Mouse (Mus musculus) A20 (cell line): Measurements from ENCODE around the gene Slc41a1.

Source experiments
- DNase-seq: peaks from one replicate; pipeline ENCODE4 v3.0.0-alpha.2; 2011; ENCODE audit warnings: low read depth, low spot score

Gene Slc41a1

DNA sequence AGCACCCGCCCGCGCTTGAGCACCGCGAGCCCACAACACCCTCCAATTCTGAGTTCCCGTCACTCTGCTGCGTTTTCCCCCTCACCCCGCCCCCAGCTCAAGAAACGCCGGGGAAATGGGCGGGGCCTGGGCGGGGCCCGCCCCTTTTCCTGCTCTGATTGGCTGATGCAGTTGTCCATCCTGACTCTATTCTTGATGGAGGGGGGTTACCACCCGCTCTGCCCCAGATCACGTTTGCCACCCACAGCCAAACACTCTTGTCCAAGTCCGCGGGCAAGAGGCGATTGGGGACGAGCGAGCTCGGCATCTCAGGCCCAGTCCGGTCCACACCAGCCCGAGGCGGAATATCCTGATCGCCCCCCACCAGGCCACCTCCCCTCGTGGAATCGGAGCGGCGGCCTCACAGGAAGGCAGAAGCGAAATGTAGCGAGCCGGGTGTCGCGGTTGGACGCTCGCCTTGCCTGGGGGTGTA lies 530 bp downstream of the Slc41a1 start:
- DNase-seq, result peak; percentile 97

DNA sequence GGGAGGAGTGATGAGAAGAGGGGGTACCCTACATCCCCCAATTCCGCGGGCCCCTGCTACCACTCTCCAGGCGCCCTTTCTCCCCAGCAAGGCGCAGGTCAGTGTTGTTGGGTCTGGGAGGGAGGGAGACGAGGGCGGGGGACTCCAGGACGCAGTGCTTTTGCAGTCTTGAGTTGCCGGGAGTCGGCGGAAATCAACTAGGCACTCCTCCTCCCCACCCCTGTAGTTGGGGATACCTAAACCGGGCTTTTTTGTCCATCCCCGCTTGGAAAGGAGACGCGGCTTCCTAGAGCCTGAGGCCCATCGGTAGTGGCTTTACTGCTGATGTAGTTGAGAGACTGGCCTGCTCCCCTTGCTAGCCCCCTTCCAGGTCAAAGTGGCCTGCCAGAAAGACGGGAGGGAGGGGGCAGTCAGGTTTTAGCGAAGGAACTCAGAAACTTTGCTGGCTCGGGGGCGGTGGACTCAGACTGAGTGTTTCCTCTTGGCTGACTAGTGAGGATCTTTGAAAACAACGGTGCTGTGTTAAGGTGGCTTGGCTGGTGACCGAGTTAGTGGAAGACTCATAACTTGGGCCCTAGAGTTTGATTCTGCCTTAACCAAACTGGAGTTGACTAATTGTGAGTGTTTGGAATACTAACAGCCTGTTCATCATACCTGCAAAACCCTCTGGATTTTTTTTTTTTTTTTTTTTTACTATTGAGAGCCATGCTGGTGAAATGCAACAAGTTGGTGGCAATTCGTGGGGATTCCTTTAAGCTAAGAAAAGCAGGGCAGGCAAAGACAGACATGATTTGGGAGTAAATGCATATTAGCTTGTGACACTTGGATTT lies 1.2 kb downstream of the Slc41a1 start:
- no peak for DNase-seq

DNA sequence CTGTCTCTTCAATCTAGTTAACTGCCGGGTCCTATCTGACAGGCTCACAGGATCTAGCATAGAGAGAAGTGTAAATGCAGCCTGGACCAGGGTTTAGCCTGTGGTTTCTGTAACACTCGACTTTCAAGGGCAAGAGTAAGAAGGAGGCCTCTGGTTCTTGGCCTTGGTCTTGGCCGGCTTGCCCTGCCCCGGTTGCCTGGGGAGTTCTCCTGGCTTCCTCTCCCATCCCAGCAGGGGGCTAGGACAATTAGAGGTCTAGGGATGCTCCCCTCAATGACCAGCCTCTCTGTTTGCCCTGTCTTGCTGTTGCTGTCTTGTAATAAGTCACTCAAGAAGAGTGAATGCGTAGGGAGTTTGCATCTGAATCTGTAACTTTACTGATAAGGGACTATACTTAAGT lies 2.0 kb downstream of the Slc41a1 start:
- no peak for DNase-seq

DNA sequence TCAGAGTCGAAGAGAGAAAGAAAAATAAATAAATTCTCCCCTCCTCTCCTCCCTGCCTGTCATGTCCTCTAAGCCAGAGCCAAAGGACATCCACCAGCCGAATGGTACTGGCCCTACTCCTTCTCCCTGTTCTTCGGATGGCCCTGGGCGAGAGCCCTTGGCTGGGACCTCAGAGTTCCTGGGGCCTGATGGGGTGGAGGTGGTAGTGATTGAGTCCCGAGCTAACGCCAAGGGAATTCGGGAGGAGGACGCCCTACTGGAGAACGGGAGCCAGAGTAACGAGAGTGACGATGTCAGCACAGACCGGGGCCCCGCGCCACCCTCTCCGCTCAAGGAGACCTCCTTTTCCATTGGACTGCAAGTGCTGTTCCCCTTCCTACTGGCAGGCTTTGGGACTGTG lies 3.3 kb downstream of the Slc41a1 start:
- no peak for DNase-seq

DNA sequence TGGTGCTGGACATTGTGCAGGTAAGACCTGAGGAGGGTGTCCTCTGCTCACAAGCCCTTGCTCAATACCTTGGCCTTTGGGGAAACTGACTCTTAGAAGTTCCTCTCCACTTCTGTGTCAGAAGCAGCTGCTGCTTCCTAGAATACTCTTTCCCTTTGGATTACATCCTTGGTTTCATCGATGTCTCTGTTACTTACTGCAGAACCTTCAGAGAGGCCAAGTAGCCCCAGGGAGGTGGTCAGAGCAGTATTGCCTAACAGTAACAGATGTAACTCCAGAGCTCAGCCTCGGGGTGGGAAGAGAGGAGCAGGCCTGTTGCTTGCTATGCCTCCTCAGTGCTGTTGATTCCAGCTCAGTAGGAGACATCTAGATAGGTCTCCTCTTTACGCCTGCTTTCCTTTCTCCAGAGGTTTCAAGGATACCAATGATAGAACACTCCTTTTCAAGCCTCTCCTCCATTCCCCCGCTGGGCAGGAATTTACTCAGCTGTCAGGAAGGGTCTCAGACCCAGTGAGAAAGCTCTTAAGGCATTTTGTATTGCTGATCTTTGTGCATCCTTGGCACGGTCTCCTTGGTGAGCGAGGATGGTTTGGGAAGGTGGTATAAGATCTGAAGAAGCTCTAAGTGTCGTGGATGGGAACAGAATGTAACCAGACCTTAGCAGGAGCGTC lies 3.8 kb downstream of the Slc41a1 start:
- DNase-seq, result no peak

DNA sequence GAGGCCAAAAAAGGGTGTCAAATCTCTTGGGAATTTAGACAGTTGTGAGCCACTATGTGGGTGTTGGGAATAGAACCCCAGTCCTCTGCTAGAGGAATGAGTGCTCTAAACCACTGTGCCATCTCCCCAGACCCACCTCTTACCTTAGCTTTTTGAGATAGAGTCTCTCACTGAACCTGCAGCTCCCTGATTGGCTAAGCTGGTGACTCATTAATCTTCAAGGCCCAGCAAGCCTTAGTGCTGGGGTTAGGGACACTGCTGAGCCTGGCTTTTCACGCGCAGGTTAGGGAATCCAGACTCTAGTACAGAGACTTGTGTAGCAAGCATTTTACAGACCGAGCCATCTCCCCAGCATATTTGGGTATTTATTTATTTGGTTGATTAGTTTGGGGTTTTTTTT lies 9.7 kb downstream of the Slc41a1 start:
- DNase-seq, result peak; percentile 47

DNA sequence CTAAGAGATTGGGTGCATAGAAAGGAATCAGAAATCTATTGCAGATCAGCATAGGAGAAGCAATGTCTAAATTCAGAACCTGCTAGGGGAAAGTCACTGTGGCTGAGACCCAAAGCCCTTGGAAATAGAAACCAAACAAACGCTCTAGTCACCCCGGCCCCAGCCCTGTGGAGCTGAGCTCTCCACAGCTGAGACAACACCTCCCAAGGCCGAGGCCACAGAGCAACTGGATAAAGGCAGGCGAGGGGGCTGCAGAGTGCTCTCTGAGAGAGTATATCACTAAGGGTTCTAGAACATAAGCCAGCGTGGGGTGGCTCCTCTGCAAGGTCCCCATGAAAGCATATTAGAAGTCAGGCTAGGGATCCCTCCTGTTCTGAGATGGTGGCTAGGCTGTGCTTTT lies 11.2 kb downstream of the Slc41a1 start:
- no peak for DNase-seq

DNA sequence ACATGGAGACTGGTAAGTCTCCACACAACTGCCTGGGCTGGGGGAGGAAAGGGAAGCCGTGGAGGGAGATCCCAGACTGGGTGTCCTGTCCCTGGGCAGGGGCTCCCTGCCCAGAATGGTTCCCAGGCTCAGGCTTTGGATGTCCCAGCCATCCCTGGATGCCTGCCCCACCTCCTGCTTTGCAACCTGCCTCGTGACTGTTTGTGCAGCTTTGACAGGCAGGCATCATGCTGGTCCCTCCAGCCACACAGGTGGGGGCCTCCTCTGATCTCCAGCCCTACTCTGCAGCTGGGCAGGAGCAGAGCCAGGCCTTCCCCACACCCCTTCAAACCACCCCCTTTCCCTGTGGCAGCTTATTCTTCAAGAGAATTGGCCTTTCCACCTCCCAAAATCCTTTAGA lies 12.0 kb downstream of the Slc41a1 start:
- DNase-seq, result no peak

DNA sequence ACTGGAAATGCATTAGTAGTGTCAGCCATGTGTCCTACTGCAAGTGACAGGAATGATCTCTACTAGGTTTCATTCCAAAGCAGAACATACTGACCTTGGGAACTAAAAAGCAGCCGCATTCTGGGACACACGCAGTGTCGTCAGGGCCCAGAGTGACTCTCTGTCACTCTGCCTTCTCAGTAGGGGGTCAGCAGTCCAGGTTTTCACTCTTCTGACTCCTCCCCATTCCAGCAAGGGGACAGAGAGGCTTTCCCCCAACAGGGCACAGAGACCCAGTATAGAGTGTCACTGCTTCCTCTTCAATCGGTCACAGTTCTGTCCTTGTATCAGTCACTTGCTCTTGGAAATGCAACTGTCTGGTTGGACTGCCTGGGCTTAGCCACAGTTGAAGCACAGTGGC lies 14.9 kb downstream of the Slc41a1 start:
- no peak for DNase-seq

DNA sequence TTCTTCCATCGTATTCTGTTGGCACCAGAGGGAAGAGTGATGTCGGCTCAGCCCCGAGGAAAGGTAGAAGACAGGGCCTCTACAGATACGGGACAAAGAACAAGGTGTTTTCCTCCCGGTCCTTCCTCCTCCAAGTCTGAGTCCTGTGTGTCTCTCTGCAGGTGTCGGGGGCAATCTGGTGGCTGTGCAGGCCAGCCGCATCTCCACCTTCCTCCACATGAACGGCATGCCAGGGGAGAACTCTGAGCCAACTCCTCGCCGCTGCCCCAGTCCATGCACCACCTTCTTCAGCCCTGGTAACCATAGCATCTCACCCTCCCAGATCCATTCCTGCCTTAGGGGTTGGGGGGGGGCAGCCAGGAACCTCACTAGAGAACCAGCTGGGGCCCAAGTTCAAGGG lies 16.5 kb downstream of the Slc41a1 start:
- DNase-seq, result no peak

DNA sequence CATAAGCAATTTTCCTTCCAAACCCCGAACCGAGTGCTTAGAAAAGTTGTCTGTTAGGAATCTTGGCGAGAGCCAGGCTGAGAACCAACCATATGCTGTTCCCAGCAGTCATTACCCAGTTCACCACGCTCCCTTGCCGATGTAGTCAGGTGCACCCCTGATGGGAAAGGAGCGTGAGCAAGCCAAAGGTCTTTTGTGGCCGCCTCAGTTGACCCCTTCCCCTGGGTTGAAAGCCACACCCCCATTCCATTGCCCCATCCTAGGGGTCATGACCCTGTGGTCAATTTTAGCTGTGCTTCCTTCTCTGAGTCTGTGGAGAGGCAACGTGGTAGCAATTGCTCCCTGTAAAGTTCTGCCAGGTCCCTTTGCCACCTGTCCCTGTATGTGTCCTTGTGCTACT lies 17.6 kb downstream of the Slc41a1 start:
- no peak for DNase-seq

DNA sequence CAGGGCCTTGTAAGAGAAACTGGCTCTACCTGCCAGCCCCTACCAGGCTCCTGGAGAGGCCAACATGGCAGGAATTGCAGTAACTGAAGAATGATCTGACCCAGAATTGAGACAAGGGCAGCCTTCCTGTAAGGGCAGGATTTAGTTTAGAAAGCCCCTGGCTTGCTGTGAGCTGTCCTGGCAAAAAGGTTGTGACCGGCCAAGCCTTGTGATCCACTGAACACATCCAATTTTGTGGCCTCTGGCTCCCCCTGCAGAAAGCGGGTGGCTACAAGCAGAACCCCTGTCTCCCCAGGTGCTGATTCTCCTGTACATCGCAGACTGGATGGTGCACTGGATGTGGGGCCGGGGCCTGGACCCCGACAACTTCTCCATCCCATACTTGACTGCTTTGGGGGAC lies 19.0 kb downstream of the Slc41a1 start:
- peak; percentile 61 for DNase-seq

DNA sequence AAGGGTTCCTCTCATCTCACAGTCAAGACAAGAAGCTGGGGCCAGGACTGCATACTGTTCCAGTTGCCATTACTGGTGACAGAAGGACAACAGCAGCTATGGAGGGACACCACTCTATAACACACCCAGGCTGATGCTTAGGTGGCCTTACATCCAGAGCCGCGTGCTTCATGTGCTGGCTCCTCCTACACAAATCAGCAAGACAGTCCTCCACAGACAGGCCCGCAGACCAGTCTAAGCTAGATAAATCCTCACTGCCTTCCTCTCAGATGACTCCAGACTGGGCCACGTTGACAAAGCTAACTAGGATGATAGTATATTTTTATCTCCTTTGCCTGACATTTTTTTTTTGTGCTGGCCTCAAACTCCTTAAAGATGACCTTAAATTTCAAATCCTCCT lies 34.5 kb downstream of the Slc41a1 start:
- no peak for DNase-seq

DNA sequence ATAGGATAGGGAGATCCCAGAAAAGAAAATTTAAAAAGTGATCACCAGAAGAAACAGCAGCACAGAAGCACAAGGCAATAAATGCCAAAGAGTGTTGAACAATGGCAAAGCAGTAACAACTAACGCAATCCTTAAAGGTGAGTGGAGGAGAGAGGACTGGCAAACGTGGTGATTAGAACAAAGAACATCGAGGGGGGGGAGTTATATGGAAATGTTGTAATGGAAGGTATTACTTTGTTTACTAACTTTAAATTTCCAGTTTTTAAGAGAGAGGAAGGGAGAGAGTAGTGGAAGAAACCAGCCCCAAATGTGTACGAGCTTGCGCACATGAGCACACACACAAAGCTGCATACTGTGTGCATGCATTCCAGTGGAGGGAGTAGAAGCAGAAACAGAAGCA lies 38.3 kb downstream of the Slc41a1 start:
- no peak for DNase-seq

DNA sequence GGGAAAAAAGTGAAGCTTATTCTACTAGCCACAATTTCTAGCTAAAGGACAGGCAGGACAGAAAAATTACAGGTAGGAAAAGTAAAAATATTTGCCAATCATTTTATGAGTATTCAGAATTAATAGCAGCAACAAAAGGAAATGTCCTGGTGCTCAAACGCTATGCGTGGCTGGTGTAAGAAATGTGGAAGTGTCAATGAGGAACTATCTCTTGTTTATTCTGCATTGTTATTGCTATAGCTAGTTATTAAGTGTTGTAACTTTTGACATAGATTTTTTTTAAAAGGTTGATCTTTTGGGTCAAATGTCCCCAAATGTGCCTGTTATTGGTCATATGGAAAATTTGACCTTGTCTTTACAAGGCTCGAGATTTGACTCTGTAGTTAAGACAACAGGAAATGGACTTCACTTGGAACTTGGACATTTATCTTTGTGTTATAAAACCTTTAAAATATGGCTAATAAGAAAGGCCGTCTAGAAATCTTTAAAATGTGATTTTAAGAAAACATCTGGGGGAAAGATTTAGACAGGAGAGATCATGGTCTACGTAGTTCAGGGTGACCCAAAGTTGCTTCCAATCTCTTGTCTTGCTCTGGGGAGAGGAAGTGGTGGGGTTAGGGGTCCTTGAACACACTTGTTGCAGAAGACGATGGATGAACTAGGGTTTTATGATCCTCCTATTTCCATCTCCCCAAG lies 39.2 kb downstream of the Slc41a1 start:
- no peak for DNase-seq

DNA sequence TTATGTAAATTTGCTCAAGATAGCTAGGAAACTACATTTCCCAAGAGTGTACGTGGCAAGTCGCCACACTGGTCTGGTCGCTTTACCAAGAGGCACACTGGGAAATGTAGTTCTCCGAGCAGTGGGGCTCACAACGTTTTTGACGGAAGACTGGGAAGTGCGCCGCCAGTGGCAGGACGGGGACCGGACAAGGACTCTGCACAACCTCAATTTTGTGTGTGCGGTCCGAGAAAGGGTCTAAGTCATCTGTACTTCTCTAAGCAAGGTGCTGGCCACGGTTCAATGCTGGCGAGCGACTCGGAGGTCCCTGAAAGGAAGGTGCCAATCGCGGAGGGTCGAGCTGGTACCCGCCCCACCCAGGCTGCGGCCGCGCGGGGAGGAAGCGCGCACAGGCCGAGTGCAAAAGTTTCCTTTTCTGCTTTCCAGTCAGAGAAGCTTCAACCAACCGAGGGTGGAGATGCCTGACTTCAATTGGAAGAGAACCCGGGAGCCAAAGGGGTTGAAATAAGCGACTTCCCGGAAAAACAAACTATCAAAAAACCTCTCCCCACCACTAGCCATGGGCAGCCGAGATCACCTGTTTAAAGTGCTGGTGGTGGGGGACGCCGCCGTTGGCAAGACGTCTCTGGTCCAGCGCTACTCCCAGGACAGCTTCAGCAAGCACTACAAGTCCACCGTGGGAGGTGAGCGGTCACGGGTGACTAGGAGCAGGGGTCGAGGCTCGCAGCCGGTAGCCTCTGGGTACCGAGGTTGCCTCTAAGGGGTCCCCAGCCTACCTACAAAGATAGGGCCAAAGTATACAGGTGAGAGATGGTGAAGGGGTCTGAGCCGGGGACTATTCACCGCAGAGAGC lies 40.0 kb downstream of the Slc41a1 start, which contains the start of gene Rab29:
TSS of gene Rab29 (plus strand) at position 132 of the 853 bp plus-strand sequence.
- peak; percentile 96 for DNase-seq

DNA sequence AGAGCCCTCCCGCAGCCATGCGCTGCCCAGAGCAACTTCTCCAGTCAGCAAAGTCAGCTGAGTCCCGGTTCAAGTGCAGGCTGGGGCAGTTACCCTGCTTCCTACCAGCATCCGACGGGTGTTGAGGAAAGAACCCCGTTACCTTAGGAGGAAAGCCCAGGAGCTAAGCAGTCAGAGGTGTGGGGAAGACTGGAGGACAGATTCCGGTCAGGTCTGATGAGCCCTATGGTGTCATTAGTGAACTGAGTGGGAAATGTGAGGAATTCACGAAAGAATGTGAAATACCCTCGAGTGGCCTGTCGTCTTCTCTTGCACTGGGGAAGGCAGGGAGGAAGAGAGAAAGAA lies 40.6 kb downstream of the Slc41a1 start:
- no peak for DNase-seq

DNA sequence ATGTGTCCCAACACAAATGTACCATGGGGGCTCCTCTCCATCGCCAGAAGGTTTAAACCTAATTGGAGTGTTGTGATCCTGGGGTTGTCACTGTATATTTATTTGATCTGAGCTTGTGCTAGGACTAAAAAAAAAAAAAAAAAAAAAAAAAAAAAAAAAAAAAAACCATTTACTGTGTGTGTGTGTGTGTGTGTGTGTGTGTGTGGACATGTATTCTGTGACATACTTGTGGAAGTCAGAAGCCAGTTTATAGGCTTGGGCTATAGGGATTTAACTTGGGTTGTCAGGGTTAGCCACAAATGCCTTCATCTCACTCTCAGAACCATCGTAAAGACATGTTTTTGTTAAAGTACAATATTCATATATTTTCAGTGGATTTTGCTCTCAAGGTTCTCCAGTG lies 42.3 kb downstream of the Slc41a1 start:
- no peak for DNase-seq

DNA sequence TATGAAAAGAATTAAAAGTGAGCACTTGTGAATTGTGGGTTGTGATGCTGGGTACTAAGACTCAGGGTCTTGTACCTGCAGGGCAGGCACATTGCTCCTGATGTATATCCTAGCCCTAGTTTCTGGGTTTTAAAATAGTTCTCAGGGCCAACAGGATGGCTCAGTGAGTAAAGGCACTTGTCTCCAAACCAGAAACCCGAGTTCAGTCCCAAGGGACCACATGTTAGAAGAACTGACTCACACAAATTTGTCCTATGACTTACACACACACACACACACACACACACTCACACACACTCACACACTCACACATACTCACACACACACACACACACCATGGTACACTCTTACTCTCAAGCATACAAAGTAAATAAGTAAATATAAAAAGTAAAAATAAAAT lies 45.6 kb downstream of the Slc41a1 start:
- no peak for DNase-seq

DNA sequence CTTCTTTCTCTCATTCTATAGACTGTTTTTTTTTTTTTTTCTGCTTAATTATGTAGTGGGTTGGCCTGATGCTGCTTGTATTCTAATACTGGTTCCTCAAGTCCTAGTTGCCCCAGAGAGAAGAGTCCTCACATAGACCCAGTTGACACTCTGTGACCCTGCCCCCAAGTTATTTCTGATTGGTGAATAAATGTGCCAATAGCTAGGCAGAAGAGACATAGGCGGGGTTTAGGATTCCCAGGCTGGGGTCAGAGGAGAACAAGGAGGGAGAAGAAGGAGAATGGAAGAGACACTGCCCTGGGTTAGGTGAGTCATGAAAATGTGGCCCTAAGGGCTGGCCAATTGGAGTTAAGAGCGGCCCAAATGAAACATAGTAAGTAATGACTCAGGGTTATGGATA lies 52.5 kb downstream of the Slc41a1 start:
- DNase-seq, result no peak

DNA sequence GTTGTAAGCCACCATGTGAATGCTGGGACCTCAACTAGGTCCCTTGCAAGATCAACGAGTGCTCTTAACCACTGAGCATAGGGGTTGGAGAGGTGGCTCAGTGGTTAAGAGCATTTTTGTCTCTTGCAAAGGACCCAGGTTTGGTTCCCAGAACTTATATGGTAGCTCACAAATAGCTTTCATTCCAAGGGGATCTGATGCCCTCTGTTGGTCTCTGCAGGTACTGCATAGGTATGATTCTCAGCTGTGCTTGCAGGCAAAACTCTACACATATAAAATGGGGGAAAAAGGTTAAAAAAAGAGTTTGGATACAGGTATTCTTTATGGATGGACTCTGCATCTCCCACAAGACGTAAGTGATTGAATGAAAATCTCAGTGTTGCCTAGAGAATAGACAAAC lies 55.5 kb downstream of the Slc41a1 start:
- DNase-seq, result peak; percentile 60

DNA sequence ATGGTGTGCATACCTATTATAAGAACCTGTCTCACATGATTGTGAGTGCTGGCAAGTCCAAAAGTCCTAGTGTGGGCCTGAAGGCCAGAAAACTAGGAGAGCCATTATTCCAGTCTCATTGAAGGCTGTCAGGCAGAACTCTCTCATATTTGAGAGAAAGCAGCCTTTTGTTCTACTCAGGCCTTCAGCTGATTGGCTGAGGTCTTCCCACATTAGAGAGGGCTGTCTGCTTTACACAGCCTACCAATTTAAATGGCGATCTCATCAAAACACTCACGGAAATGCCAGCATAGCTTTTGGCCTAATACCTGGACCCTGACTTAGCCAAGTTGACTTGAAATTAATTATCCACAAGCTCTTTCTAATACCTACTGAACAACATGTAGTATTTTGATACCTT lies 58.9 kb downstream of the Slc41a1 start:
- DNase-seq, result no peak
